Mouse (Mus musculus) CH12.LX (cell line): ENCODE results near the gene Gdf3.

Experiments
- CHD2 ChIP-seq: IDR thresholded peaks from 2 replicates; pipeline ENCODE4 v1.6.1; 2011; ENCODE audit warnings: low read length, improper control_type of control experiment
- CTCF ChIP-seq, 2 experiments: IDR thresholded peaks in 1 of 2; conservative IDR thresholded peaks in 1 of 2; 2 replicates each; pipeline ENCODE4 v1.5.1; 2011 to 2012; ENCODE audit warnings: low read depth in 2 of 2, low read length in 2 of 2, improper control_type of control experiment in 1 of 2, inconsistent platforms in 1 of 2, mild to moderate bottlenecking in 1 of 2, moderate library complexity in 1 of 2
- EP300 ChIP-seq: IDR thresholded peaks from 2 replicates; pipeline ENCODE4 v1.6.1; 2011; ENCODE audit warnings: low read length, improper control_type of control experiment
- KAT2A ChIP-seq: IDR thresholded peaks from 2 replicates; pipeline ENCODE4 v1.6.1; 2012; ENCODE audit warnings: low read length, improper control_type of control experiment, inconsistent platforms; ENCODE audit not compliant: insufficient replicate concordance
- MAFK ChIP-seq: IDR thresholded peaks from 2 replicates; pipeline ENCODE4 v1.6.1; 2011; ENCODE audit warnings: low read length, improper control_type of control experiment; ENCODE audit not compliant: insufficient replicate concordance
- MAX ChIP-seq: IDR thresholded peaks from 2 replicates; pipeline ENCODE4 v1.6.1; 2011; ENCODE audit warnings: low read length, improper control_type of control experiment
- MYC ChIP-seq: IDR thresholded peaks from 2 replicates; pipeline ENCODE4 v1.6.1; 2011; ENCODE audit warnings: low read depth, mild to moderate bottlenecking, improper control_type of control experiment, low read length
- POLR2A ChIP-seq: IDR thresholded peaks from 2 replicates; pipeline ENCODE4 v1.6.1; 2011; ENCODE audit warnings: low read depth, mild to moderate bottlenecking, improper control_type of control experiment, low read length
- POLR2AphosphoS2 ChIP-seq: IDR thresholded peaks from 2 replicates; pipeline ENCODE4 v1.6.1; 2011; ENCODE audit warnings: low read depth, low read length, improper control_type of control experiment
- RCOR1 ChIP-seq: conservative IDR thresholded peaks from 2 replicates; pipeline ENCODE4 v1.6.1; 2012; ENCODE audit warnings: low read depth, mild to moderate bottlenecking, inconsistent platforms, low read length, improper control_type of control experiment

- TF ChIP-seq CTCF (conservative IDR thresholded peaks at IDR 0.05 in 1 of 2, IDR thresholded peaks at IDR 0.05 in 1 of 2; ENCODE audit: low read depth in 2 of 2, low read length in 2 of 2) (no peak), MYC (no peak), MAX (no peak), KAT2A (no peak), POLR2A (no peak), CHD2 (no peak), MAFK (no peak), RCOR1 (no peak), POLR2AphosphoS2 (no peak), EP300 (no peak)
These were observed 11.2 kb upstream of the Gdf3 start for GRCm38 (mm10) chr6:122621066-122621465.
